Comparison of ENCODE assay signal across 8 mouse cellular contexts in the genomic region with DNA sequence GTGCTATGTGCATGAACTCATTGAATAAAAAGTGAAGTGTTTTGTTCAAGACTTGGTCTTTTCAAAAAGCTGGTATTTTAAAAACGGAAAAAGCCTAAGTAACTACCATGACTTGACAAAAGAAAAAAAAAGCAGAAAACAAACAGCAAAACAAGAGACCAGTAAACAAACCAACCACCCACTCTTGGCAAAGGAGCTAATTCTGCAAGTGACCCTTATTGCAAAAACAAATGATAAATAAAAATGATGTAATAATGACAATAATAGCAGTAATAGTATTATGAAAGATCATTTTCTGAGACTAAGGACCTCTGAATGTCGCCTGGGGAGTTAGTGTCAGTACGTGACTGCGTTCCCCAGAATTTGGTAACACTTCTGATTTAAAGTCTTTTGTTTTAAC. TPM values are rescaled to one million over a fixed set of nuclear protein-coding genes. Genes with fewer than 3 reads are reported as not detected.
DNase-seq lines count a peak whose midpoint lies in the region; ATAC-seq lines count a peak whose summit lies in the region.

No protein-coding gene starts in this region.

- 14% methylated on average over 4 of the region's 4 CpGs for WGBS in hindbrain, embryonic 12.5 days
- WGBS in midbrain, embryonic 10.5 days: 14% methylated on average over 4 of the region's 4 CpGs

- H3K4me2 ChIP-seq in hindbrain, embryonic 12.5 days (replicated peaks): peak overlapping the region; percentile 83

- no peaks in the 10 kb centered on the region; the same call in 1 of the 2 replicates for H3K4me1 ChIP-seq in brown adipose tissue, adult 24 weeks (ENCODE audit: control insufficient read depth, insufficient read depth, insufficient read length, low read length)
- H3K4me1 ChIP-seq in hindbrain, embryonic 12.5 days: peaks cover 4% of the 10 kb centered on the region; the same call in 1 of the 2 replicates
- peaks cover 18% of the 10 kb centered on the region for H3K4me1 ChIP-seq in midbrain, embryonic 10.5 days

- no peaks in the 10 kb centered on the region for H3K9me3 ChIP-seq in hindbrain, embryonic 12.5 days (replicated peaks)
- H3K9me3 ChIP-seq in midbrain, embryonic 10.5 days (replicated peaks): no peaks in the 10 kb centered on the region

- H3K9ac ChIP-seq in hindbrain, embryonic 12.5 days: peak overlapping the region; percentile 93

- DNase-seq in kidney, adult 9 months: peak; percentile 29
- DNase-seq in kidney, postnatal 4 days: no peak
- no peak for DNase-seq in midbrain, embryonic 10.5 days (ENCODE audit: low spot score)
- no peak for DNase-seq in gastrocnemius, adult 18-20 months (ENCODE audit: low spot score)
- DNase-seq in frontal cortex, postnatal 25 days (ENCODE audit: low spot score in 2 of 2): no peak
- DNase-seq in thymus, postnatal 25 days: no peak

- H3K27me3 ChIP-seq in hindbrain, embryonic 12.5 days: no peaks in the 10 kb centered on the region
- H3K27me3 ChIP-seq in midbrain, embryonic 10.5 days (ENCODE audit: low read depth, poor library complexity, severe bottlenecking): no peaks in the 10 kb centered on the region

- peak overlapping the region; percentile 40; the same call in 1 of the 2 replicates for H3K27ac ChIP-seq in brown adipose tissue, adult 24 weeks (replicated peaks; ENCODE audit: low read depth, low read length)
- H3K27ac ChIP-seq in hindbrain, embryonic 12.5 days: peak overlapping the region; percentile 99
- peak overlapping the region; percentile 99 for H3K27ac ChIP-seq in midbrain, embryonic 10.5 days (replicated peaks)

- ATAC-seq in hindbrain, embryonic 12.5 days (ENCODE audit: low FRiP score): peak; percentile 23

- no peaks in the 10 kb centered on the region for H3K36me3 ChIP-seq in hindbrain, embryonic 12.5 days
- peaks cover 11% of the 10 kb centered on the region for H3K36me3 ChIP-seq in midbrain, embryonic 10.5 days

- H3K4me3 ChIP-seq in brown adipose tissue, adult 24 weeks (ENCODE audit: insufficient read depth, low read depth, low read length): peak overlapping the region; percentile 50
- H3K4me3 ChIP-seq in hindbrain, embryonic 12.5 days: peak overlapping the region; percentile 95
- peak overlapping the region; percentile 99 for H3K4me3 ChIP-seq in midbrain, embryonic 10.5 days

RNA-seq across cellular contexts. Expression of gene Crebzf, which starts 0.5 kb away (rescaled TPM):
- polyA plus RNA-seq in brown adipose tissue, adult 24 weeks (2012; ENCODE audit: insufficient read depth, insufficient read length, missing spikeins): 23.2 and 37.5 TPM in 2 replicates
- polyA plus RNA-seq in hindbrain, embryonic 12.5 days (2016; fragmentation: Nextera tagmentation; extraction: Ambion mirVana): 62.7 and 69.4 TPM in 2 replicates
- polyA plus RNA-seq in midbrain, embryonic 10.5 days (2016; fragmentation: Nextera tagmentation; extraction: Ambion mirVana): 26.6 and 29.1 TPM in 2 replicates
- 10 to 100 TPM; 12.5 to 13.6 TPM for total RNA-seq in gastrocnemius, adult 18-20 months (2021)

RNA-seq across cellular contexts. Expression of gene Tmem126a, which starts 15.0 kb away (rescaled TPM):
- 177 and 191 TPM in 2 replicates for polyA plus RNA-seq in brown adipose tissue, adult 24 weeks (2012; ENCODE audit: insufficient read depth, insufficient read length, missing spikeins)
- polyA plus RNA-seq in hindbrain, embryonic 12.5 days (2016; fragmentation: Nextera tagmentation; extraction: Ambion mirVana): 101 and 114 TPM in 2 replicates
- 143 and 146 TPM in 2 replicates for polyA plus RNA-seq in midbrain, embryonic 10.5 days (2016; fragmentation: Nextera tagmentation; extraction: Ambion mirVana)
- 100 to 1,000 TPM; 104 to 105 TPM for total RNA-seq in gastrocnemius, adult 18-20 months (2021)

RNA-seq across cellular contexts. Expression of gene Ccdc89, which starts 15.7 kb away (rescaled TPM):
- polyA plus RNA-seq in brown adipose tissue, adult 24 weeks (2012; ENCODE audit: insufficient read depth, insufficient read length, missing spikeins): not detected in 2 replicates
- polyA plus RNA-seq in hindbrain, embryonic 12.5 days (2016; fragmentation: Nextera tagmentation; extraction: Ambion mirVana): 3.0 and 3.1 TPM in 2 replicates
- polyA plus RNA-seq in midbrain, embryonic 10.5 days (2016; fragmentation: Nextera tagmentation; extraction: Ambion mirVana): 2.8 and 3.3 TPM in 2 replicates
- total RNA-seq in gastrocnemius, adult 18-20 months (2021): under 1 TPM; 0.09 to 0.11 TPM

RNA-seq across cellular contexts. Expression of gene Tmem126b, which starts 33.7 kb away (rescaled TPM):
- 47.4 and 60.3 TPM in 2 replicates for polyA plus RNA-seq in brown adipose tissue, adult 24 weeks (2012; ENCODE audit: insufficient read depth, insufficient read length, missing spikeins)
- polyA plus RNA-seq in hindbrain, embryonic 12.5 days (2016; fragmentation: Nextera tagmentation; extraction: Ambion mirVana): 40.0 and 41.9 TPM in 2 replicates
- 41.2 and 43.6 TPM in 2 replicates for polyA plus RNA-seq in midbrain, embryonic 10.5 days (2016; fragmentation: Nextera tagmentation; extraction: Ambion mirVana)
- total RNA-seq in gastrocnemius, adult 18-20 months (2021): 10 to 100 TPM; 19.6 to 19.8 TPM

RNA-seq across cellular contexts. Expression of gene Dlg2, which starts 34.4 kb away (rescaled TPM):
- polyA plus RNA-seq in brown adipose tissue, adult 24 weeks (2012; ENCODE audit: insufficient read depth, insufficient read length, missing spikeins): 1.4 and 7.6 TPM in 2 replicates
- 5.9 and 6.9 TPM in 2 replicates for polyA plus RNA-seq in hindbrain, embryonic 12.5 days (2016; fragmentation: Nextera tagmentation; extraction: Ambion mirVana)
- polyA plus RNA-seq in midbrain, embryonic 10.5 days (2016; fragmentation: Nextera tagmentation; extraction: Ambion mirVana): 1.1 and 1.7 TPM in 2 replicates
- total RNA-seq in gastrocnemius, adult 18-20 months (2021): 1 to 10 TPM in 1 of 2 experiments, under 1 TPM in 1; 0.50 to 1.5 TPM

Comparison
In these comparisons a context has a peak if more than half of its experiments do, and no peak if none do; other contexts are left out.
1. H3K27ac ChIP-seq: peak in every context shown above with its lines; median percentile 99 in hindbrain, embryonic 12.5 days; 99 in midbrain, embryonic 10.5 days; 40 in brown adipose tissue, adult 24 weeks.